Mouse (Mus musculus) CH12.LX (cell line): Measurements from ENCODE around the gene Gm853. TPM values are rescaled to one million over a fixed set of nuclear protein-coding genes. Genes with fewer than 3 reads are reported as not detected.

Experiments
- DNase-seq: peaks from one replicate; pipeline ENCODE4 v3.0.0-alpha.2; 2013; ENCODE audit errors: extremely low read depth
- H3K27ac ChIP-seq: 2 replicates; pipeline ENCODE4 v1.5.1; 2012; ENCODE audit warnings: low read depth, mild to moderate bottlenecking, control low read depth, moderate library complexity; ENCODE audit not compliant: insufficient read depth
- H3K27me3 ChIP-seq: replicated peaks from 2 replicates; pipeline ENCODE3; 2012; ENCODE audit warnings: inconsistent platforms
- H3K36me3 ChIP-seq, 2 experiments: replicated peaks in 1 of 2; 2 replicates each; pipeline versions ENCODE3 to v1.6.1; 2012; ENCODE audit warnings: inconsistent platforms in 1 of 2, low read length in 1 of 2, mild to moderate bottlenecking in 1 of 2, mixed read lengths in 1 of 2, moderate library complexity in 1 of 2; ENCODE audit not compliant: control insufficient read depth in 1 of 2, insufficient read depth in 1 of 2
- H3K4me1 ChIP-seq, 2 experiments: 2 replicates each; pipeline ENCODE4 v1.6.1; 2012; ENCODE audit warnings: inconsistent platforms in 1 of 2, moderate library complexity in 1 of 2; ENCODE audit not compliant: insufficient read depth in 2 of 2, control insufficient read depth in 1 of 2
- H3K4me2 ChIP-seq: 2 replicates; pipeline ENCODE4 v1.6.1; 2012; ENCODE audit warnings: low read depth, mild to moderate bottlenecking, control low read depth; ENCODE audit not compliant: poor library complexity, insufficient read depth, severe bottlenecking
- H3K4me3 ChIP-seq, 3 experiments: fragments of 150-350 bp in 1 of 3; sonication (generic) in 1 of 3; replicated peaks in 1 of 3; 2 replicates each; pipeline versions ENCODE3 to v1.5.1; 2011 to 2012; ENCODE audit warnings: low read depth in 2 of 3, low read length in 2 of 3, mild to moderate bottlenecking in 2 of 3, moderate library complexity in 2 of 3, control low read depth in 1 of 3, improper control_type of control experiment in 1 of 3, inconsistent platforms in 1 of 3, mixed read lengths in 1 of 3; ENCODE audit not compliant: poor library complexity in 1 of 3
- H3K79me2 ChIP-seq: replicated peaks from 2 replicates; pipeline ENCODE4 v1.6.1; 2012; ENCODE audit warnings: mild to moderate bottlenecking, moderate library complexity; ENCODE audit not compliant: control insufficient read depth, poor library complexity, insufficient read depth, severe bottlenecking; ENCODE audit errors: extremely low read depth
- H3K9ac ChIP-seq: 2 replicates; pipeline ENCODE4 v1.6.1; 2012; ENCODE audit warnings: low read depth, mild to moderate bottlenecking, control low read depth, moderate library complexity; ENCODE audit not compliant: insufficient read depth
- H3K9me3 ChIP-seq: replicated peaks from 2 replicates; pipeline ENCODE3; 2012; ENCODE audit warnings: low read length, inconsistent platforms, mixed read lengths
- BHLHE40 ChIP-seq: IDR thresholded peaks from 2 replicates; pipeline ENCODE4 v1.6.1; 2011; ENCODE audit warnings: mild to moderate bottlenecking, low read depth, low read length, improper control_type of control experiment
- CHD1 ChIP-seq: IDR thresholded peaks from 2 replicates; pipeline ENCODE4 v1.6.1; 2012; ENCODE audit warnings: low read depth, low read length, improper control_type of control experiment, inconsistent platforms
- CHD2 ChIP-seq: IDR thresholded peaks from 2 replicates; pipeline ENCODE4 v1.6.1; 2011; ENCODE audit warnings: low read length, improper control_type of control experiment
- CTCF ChIP-seq, 2 experiments: IDR thresholded peaks in 1 of 2; conservative IDR thresholded peaks in 1 of 2; 2 replicates each; pipeline ENCODE4 v1.5.1; 2011 to 2012; ENCODE audit warnings: low read depth in 2 of 2, low read length in 2 of 2, improper control_type of control experiment in 1 of 2, inconsistent platforms in 1 of 2, mild to moderate bottlenecking in 1 of 2, moderate library complexity in 1 of 2
- E2F4 ChIP-seq: IDR thresholded peaks from 2 replicates; pipeline ENCODE4 v1.6.1; 2011; ENCODE audit warnings: low read depth, low read length, improper control_type of control experiment; ENCODE audit not compliant: insufficient replicate concordance
- EP300 ChIP-seq: IDR thresholded peaks from 2 replicates; pipeline ENCODE4 v1.6.1; 2011; ENCODE audit warnings: low read length, improper control_type of control experiment
- ETS1 ChIP-seq: conservative IDR thresholded peaks from 2 replicates; pipeline ENCODE4 v1.6.1; 2012; ENCODE audit warnings: low read depth, mild to moderate bottlenecking, inconsistent platforms, low read length, improper control_type of control experiment, moderate library complexity
- JUND ChIP-seq: conservative IDR thresholded peaks from 2 replicates; pipeline ENCODE4 v1.6.1; 2011; ENCODE audit warnings: low read depth, low read length, improper control_type of control experiment
- MAZ ChIP-seq: IDR thresholded peaks from 2 replicates; pipeline ENCODE4 v1.6.1; 2012; ENCODE audit warnings: low read depth, mild to moderate bottlenecking, inconsistent platforms, low read length, improper control_type of control experiment, moderate library complexity
- MEF2A ChIP-seq: IDR thresholded peaks from 2 replicates; pipeline ENCODE4 v1.6.1; 2014; ENCODE audit warnings: low read depth, mild to moderate bottlenecking, inconsistent platforms, low read length, improper control_type of control experiment, borderline replicate concordance
- MXI1 ChIP-seq: IDR thresholded peaks from 2 replicates; pipeline ENCODE4 v1.6.1; 2011; ENCODE audit warnings: mild to moderate bottlenecking, low read depth, low read length, improper control_type of control experiment
- MYC ChIP-seq: IDR thresholded peaks from 2 replicates; pipeline ENCODE4 v1.6.1; 2011; ENCODE audit warnings: low read depth, mild to moderate bottlenecking, improper control_type of control experiment, low read length
- NELFE ChIP-seq: IDR thresholded peaks from 2 replicates; pipeline ENCODE4 v1.6.1; 2011; ENCODE audit warnings: low read depth, low read length, improper control_type of control experiment
- NRF1 ChIP-seq: IDR thresholded peaks from 2 replicates; pipeline ENCODE4 v1.6.1; 2014; ENCODE audit warnings: low read depth, mild to moderate bottlenecking, inconsistent platforms, low read length, improper control_type of control experiment, moderate library complexity
- POLR2A ChIP-seq: IDR thresholded peaks from 2 replicates; pipeline ENCODE4 v1.6.1; 2011; ENCODE audit warnings: low read depth, mild to moderate bottlenecking, improper control_type of control experiment, low read length
- RCOR1 ChIP-seq: conservative IDR thresholded peaks from 2 replicates; pipeline ENCODE4 v1.6.1; 2012; ENCODE audit warnings: low read depth, mild to moderate bottlenecking, inconsistent platforms, low read length, improper control_type of control experiment
- SIN3A ChIP-seq: IDR thresholded peaks from 2 replicates; pipeline ENCODE4 v1.6.1; 2012; ENCODE audit warnings: low read length, improper control_type of control experiment, inconsistent platforms
- TCF12 ChIP-seq: IDR thresholded peaks from 2 replicates; pipeline ENCODE4 v1.6.1; 2014; ENCODE audit warnings: low read depth, mild to moderate bottlenecking, inconsistent platforms, low read length, improper control_type of control experiment
- ZC3H11A ChIP-seq: IDR thresholded peaks from 2 replicates; pipeline ENCODE4 v1.6.1; 2012; ENCODE audit warnings: low read depth, mild to moderate bottlenecking, inconsistent platforms, low read length, improper control_type of control experiment
- ZKSCAN1 ChIP-seq: IDR thresholded peaks from 2 replicates; pipeline ENCODE4 v1.6.1; 2012; ENCODE audit warnings: low read depth, inconsistent platforms, low read length, improper control_type of control experiment, borderline replicate concordance
- ZNF384 ChIP-seq: IDR thresholded peaks from 2 replicates; pipeline ENCODE4 v1.6.1; 2012; ENCODE audit warnings: low read depth, low read length, improper control_type of control experiment, inconsistent platforms
- dilution Hi-C: fragments of 300-500 bp; cut with MboI; formaldehyde crosslinking; loops from 2 replicates; pipeline ENCODE4 v1.14.3; 2020; ENCODE audit warnings: low sequenced_read_pairs; ENCODE audit not compliant: extremely low pct_unique_long_range_greater_than_20kb, extremely low pct_ligation_motif_present
- in situ Hi-C: fragments of 300-500 bp; cut with MboI; formaldehyde crosslinking; loops from 3 replicates; pipeline ENCODE4 v1.14.3; 2019; ENCODE audit warnings: low sequenced_read_pairs, low pct_ligation_motif_present, low pct_unique_long_range_greater_than_20kb, mixed read lengths
- polyA plus RNA-seq: library from polyadenylated mRNA; unstranded; fragments of >175 nt; gene quantifications from 2 replicates; pipeline ENCODE4 v1.2.1, GENCODE M21; 2012; ENCODE audit warnings: low read depth; ENCODE audit not compliant: insufficient read length
- total RNA-seq, 2 experiments: library from RNA; depleted of rRNA; stranded (reverse); fragments of 300-350 nt in 1 of 2; fragments of >200 nt in 1 of 2; gene quantifications; 2 replicates each; pipeline ENCODE4 v1.2.3; 2012 to 2014

The Gm853 gene
- not detected in 2 replicates for total RNA-seq (2012; rRNA removed)
- not detected in 2 replicates for total RNA-seq (2014; rRNA removed)
- not detected in 2 replicates for polyA plus RNA-seq

GRCm38 (mm10) chr4:130222179-130222578, at the start of gene Gm853:
Gene Gm853, minus strand, starts transcription at chr4:130222401.
- in situ Hi-C loops: no loop called here
- no peak within 1 kb of the TSS for H3K4me3 ChIP-seq
- TF ChIP-seq NELFE (no peak), POLR2A (no peak), EP300 (no peak), ETS1 (no peak), CHD2 (no peak), MYC (no peak), BHLHE40 (no peak), MXI1 (no peak), SIN3A (no peak), E2F4 (no peak)
- TF ChIP-seq, all 38 proteins: peak for 0
- H3K4me2 ChIP-seq: no peak within 1 kb of the TSS
- no peak for DNase-seq
- H3K27me3 ChIP-seq: peaks cover 81% of the 10 kb centered on the region
- H3K4me1 ChIP-seq: 0 out of 4 replicates have a peak, but pooled peaks cover 0 to 2% of the 10 kb centered on the region in 2 experiments
- no peaks in the 10 kb centered on the region for H3K79me2 ChIP-seq
- H3K36me3 ChIP-seq: no peaks in the 10 kb centered on the region
- H3K9ac ChIP-seq: no peak within 1 kb of the TSS
- no peak within 1 kb of the TSS for H3K27ac ChIP-seq
- dilution Hi-C loops: no loop called here
- H3K9me3 ChIP-seq: no peaks in the 10 kb centered on the region

- Histone ChIP-seq H3K4me1 (peaks cover 2 to 4% of the 10 kb centered on the region in 2 experiments; a peak in 3 of 4 replicates), H3K9ac (no peak overlapping the region), H3K4me3 (no peak overlapping the region), H3K27me3 (peaks cover 85% of the 10 kb centered on the region)
- dilution Hi-C loops: no loop called here
- no peak for TF ChIP-seq CHD2
- TF ChIP-seq, all 38 proteins: peak for 0
- H3K27ac ChIP-seq: no peak overlapping the region
- no peaks in the 10 kb centered on the region for H3K9me3 ChIP-seq
- H3K4me2 ChIP-seq: no peak overlapping the region
- DNase-seq: no peak
- in situ Hi-C loops: no loop called here
- no peaks in the 10 kb centered on the region for H3K36me3 ChIP-seq
- no peaks in the 10 kb centered on the region for H3K79me2 ChIP-seq
Measured at GRCm38 (mm10) chr4:130270611-130271347, 48.6 kb upstream of the Gm853 start.

DNA sequence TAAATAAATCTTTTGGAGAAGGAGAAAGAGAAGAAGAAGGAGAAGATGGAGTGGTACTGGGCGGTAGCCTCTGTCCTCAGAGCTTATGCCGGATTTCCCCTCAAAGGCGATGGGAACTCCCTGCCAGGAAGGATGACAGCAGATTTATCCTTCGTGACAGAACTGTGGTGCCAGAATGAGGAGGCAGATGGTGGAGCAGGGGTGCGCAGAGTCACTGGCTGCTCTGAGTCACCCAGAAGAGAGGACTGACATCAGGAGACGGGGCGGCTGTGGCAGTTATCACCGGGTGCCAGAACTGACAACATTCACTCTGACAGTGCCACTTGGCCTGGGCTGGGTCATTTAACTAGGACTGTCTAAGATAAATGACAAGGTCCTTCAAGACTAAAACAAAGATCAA, 47.9 kb upstream of the Gm853 start:
- Histone ChIP-seq H3K4me3 (no peak overlapping the region), H3K79me2 (no peaks in the 10 kb centered on the region), H3K36me3 (no peaks in the 10 kb centered on the region), H3K27me3 (peaks cover 86% of the 10 kb centered on the region), H3K4me2 (no peak overlapping the region), H3K9me3 (no peaks in the 10 kb centered on the region), H3K4me1 (peaks cover 3 to 4% of the 10 kb centered on the region in 2 experiments), H3K27ac (no peak overlapping the region), H3K9ac (no peak overlapping the region)
- TF ChIP-seq ZC3H11A (no peak), RCOR1 (no peak), NRF1 (no peak), E2F4 (no peak), JUND (no peak), MEF2A (no peak), ETS1 (no peak), ZNF384 (no peak), CTCF (conservative IDR thresholded peaks at IDR 0.05 in 1 of 2, IDR thresholded peaks at IDR 0.05 in 1 of 2; ENCODE audit: low read depth in 2 of 2, low read length in 2 of 2) (no peak), MXI1 (no peak), MAZ (no peak), TCF12 (no peak), ZKSCAN1 (no peak), MYC (no peak), CHD1 (no peak), SIN3A (no peak)
- dilution Hi-C loops: no loop called here
- in situ Hi-C loops: no loop called here
- DNase-seq: no peak
